Mouse (Mus musculus) kidney, postnatal 25 days (tissue): ENCODE measurements at regions not wholly inside any gene's neighbourhood (a gene's known extent, or its start where the extent isn't known, plus 50 kb on each side); places are given as distances from the start of the nearest gene placed in this dataset.

ENCODE experiments used
- DNase-seq, 2 experiments: peaks; one replicate each; pipeline ENCODE4 v3.0.0; 2021; ENCODE audit warnings: mixed read lengths in 2 of 2

- no peak for DNase-seq
Measured at GRCm38 (mm10) chr6:117237096-117237495, 68.8 kb downstream of the Cxcl12 start.

GRCm38 (mm10) chr6:117241206-117241605, 72.9 kb downstream of the Cxcl12 start:
- DNase-seq = no peak

GRCm38 (mm10) chr6:117245398-117245797, 77.1 kb downstream of the Cxcl12 start:
- DNase-seq = no peak

GRCm38 (mm10) chr6:117245849-117246248, 77.5 kb downstream of the Cxcl12 start:
- no peak for DNase-seq

- peak in 1 of 2 experiments; percentile 30 for DNase-seq
Measured at GRCm38 (mm10) chr6:117249230-117249921, 81.0 kb downstream of the Cxcl12 start.

GRCm38 (mm10) chr6:117250051-117250450, 81.7 kb downstream of the Cxcl12 start:
- DNase-seq = no peak

GRCm38 (mm10) chr6:117251383-117251925, 83.1 kb downstream of the Cxcl12 start:
- DNase-seq = no peak

- DNase-seq = no peak
Measured at GRCm38 (mm10) chr6:117252361-117252760, 84.0 kb downstream of the Cxcl12 start.

GRCm38 (mm10) chr6:117253036-117253435, 84.7 kb downstream of the Cxcl12 start:
- no peak for DNase-seq

- no peak for DNase-seq
Measured at GRCm38 (mm10) chr6:117253586-117254330, 85.4 kb downstream of the Cxcl12 start.

- DNase-seq = peak; percentile 82 to 84
Measured at GRCm38 (mm10) chr6:117254620-117255228, 86.4 kb downstream of the Cxcl12 start.

GRCm38 (mm10) chr6:117255399-117256098, 87.2 kb downstream of the Cxcl12 start:
- no peak for DNase-seq

- DNase-seq = no peak
Measured at GRCm38 (mm10) chr6:117256099-117256471, 87.8 kb downstream of the Cxcl12 start.

GRCm38 (mm10) chr6:117257591-117257990, 89.3 kb downstream of the Cxcl12 start:
- no peak for DNase-seq

- DNase-seq = no peak
Measured at GRCm38 (mm10) chr6:117267906-117268305, 99.6 kb downstream of the Cxcl12 start.

GRCm38 (mm10) chr6:117268376-117268775, 100.0 kb downstream of the Cxcl12 start:
- DNase-seq = no peak

GRCm38 (mm10) chr6:117270261-117270660, 101.9 kb downstream of the Cxcl12 start:
- DNase-seq = no peak

- DNase-seq = no peak
Measured at GRCm38 (mm10) chr6:117271562-117272226, 103.4 kb downstream of the Cxcl12 start.

- DNase-seq = peak; percentile 45 to 62
Measured at GRCm38 (mm10) chr6:117272227-117272955, 104.1 kb downstream of the Cxcl12 start.

- DNase-seq = no peak
Measured at GRCm38 (mm10) chr6:117275915-117276314, 107.6 kb downstream of the Cxcl12 start.

GRCm38 (mm10) chr6:117276850-117277249, 108.5 kb downstream of the Cxcl12 start:
- DNase-seq = no peak

- DNase-seq = no peak
Measured at GRCm38 (mm10) chr6:117279297-117279696, 111.0 kb downstream of the Cxcl12 start.
